Mouse (Mus musculus) testis, adult 2 months (tissue): ENCODE results near the gene Ankrd12.

Experiments
- CTCF ChIP-seq: fragments of 200-500 bp; IDR thresholded peaks from 2 replicates; pipeline ENCODE4 v1.5.1; 2012; ENCODE audit warnings: low read depth, mild to moderate bottlenecking, inconsistent platforms, low read length, moderate library complexity; ENCODE audit not compliant: control insufficient read depth, insufficient read depth, insufficient replicate concordance
- POLR2A ChIP-seq: fragments of 200-500 bp; IDR thresholded peaks from 2 replicates; pipeline ENCODE4 v1.6.1; 2012; ENCODE audit warnings: low read depth, mild to moderate bottlenecking, inconsistent platforms, low read length, moderate library complexity; ENCODE audit not compliant: control insufficient read depth

DNA sequence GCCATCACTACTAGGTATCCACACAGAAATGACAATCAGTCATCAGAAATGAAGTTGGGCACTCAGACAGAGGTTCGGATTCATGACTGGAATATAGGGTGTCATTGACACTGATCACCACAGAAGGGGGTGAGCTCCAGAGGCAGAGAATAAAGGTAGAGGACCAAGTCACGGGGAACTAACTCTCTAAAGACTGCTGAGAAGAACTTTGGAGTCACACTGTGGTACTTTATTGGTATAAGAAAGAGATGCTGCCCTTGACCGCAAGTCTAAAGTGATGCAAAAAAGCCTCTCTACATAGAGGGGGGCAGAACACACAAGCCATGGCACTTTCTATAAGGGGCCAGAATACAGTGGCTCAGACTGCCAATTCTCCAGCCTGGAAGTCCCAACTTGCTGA is 120.7 kb downstream of the Ankrd12 start:
- TF ChIP-seq CTCF = no peak
- no peak for TF ChIP-seq POLR2A
